Mouse (Mus musculus): ENCODE data around the gene Pogk. TPM values are rescaled to one million over a fixed set of nuclear protein-coding genes. Genes with fewer than 3 reads are reported as not detected.
A peak's percentile ranks its signal among the peaks of the same experiment; 100 is the strongest.

Gene Pogk
- 34.4 and 36.6 TPM in 2 replicates for polyA plus RNA-seq (2015; fragmentation: Nextera tagmentation; extraction: Ambion mirVana)

DNA sequence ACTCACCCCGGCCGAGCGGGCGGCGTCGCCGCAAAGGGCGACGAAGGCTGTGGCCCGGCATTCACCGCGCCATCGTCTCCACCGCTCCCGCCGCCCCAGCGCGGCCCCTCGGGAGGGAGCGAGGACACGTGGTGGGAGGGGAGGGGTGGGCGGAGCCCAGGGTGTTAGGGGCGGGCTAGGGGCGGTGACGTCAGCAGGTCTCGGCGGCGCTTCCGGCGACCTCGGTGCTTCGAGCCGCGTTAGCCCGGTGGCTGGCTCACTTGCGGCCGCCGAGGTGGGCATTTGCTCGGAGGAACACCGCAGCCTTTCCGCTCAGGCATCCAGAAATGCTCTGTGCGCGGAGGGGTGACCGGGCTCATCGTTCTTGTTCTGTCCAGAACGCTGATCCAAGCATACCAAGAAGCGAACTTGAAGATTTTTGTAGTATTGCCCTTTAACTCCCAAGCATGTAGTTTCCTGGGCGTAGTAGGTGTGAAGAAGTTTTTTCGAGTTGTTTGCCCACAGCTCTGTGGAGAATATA lies at the start of gene Pogk:
Gene Pogk (minus strand): TSS at position 163 of the 520 bp plus-strand sequence.
- H3K27me3 ChIP-seq = no peaks in the 10 kb centered on the region
- H3K4me3 ChIP-seq = peak within 1 kb of the TSS; percentile 64
- 5% methylated on average over 49 of the region's 49 CpGs for WGBS
- peaks cover 28% of the 10 kb centered on the region for H3K4me1 ChIP-seq (replicated peaks)
- peak; percentile 97 for ATAC-seq (ENCODE audit: low read depth)
- peak within 1 kb of the TSS; percentile 88 for H3K9ac ChIP-seq
- H3K36me3 ChIP-seq = peaks cover 31% of the 10 kb centered on the region
- peaks cover 3% of the 10 kb centered on the region; the same call in 1 of the 2 replicates for H3K9me3 ChIP-seq
- peak within 1 kb of the TSS; percentile 87 for H3K27ac ChIP-seq (replicated peaks)
- peak within 1 kb of the TSS; percentile 90 for H3K4me2 ChIP-seq

DNA sequence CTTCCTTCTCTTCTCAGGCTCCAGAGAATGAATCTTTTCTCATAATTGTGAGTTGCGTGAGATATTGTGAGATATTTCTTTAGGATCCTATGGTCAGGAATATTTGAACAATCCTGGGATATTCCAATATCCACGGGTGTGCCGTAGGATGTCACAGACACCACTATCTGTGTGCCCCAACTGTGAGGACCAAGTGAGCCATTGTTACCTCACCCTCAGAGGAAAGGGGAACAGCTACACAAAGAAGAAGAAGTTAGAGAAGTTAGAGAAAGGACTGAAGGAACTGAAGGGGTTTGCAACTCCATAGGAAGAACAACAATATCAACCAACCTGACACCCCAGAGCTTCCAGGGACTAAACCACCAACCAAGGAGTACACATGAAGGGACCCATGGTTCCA lies 32.3 kb upstream of the Pogk start:
- Histone ChIP-seq H3K4me2 (no peak overlapping the region), H3K27ac (replicated peaks) (no peak overlapping the region), H3K9ac (no peak overlapping the region), H3K27me3 (no peaks in the 10 kb centered on the region), H3K36me3 (no peaks in the 10 kb centered on the region), H3K4me1 (replicated peaks) (no peaks in the 10 kb centered on the region), H3K4me3 (no peak overlapping the region), H3K9me3 (no peaks in the 10 kb centered on the region)
- no peak for ATAC-seq (ENCODE audit: low read depth)
- 92% methylated on average over 3 of the region's 3 CpGs for WGBS

DNA sequence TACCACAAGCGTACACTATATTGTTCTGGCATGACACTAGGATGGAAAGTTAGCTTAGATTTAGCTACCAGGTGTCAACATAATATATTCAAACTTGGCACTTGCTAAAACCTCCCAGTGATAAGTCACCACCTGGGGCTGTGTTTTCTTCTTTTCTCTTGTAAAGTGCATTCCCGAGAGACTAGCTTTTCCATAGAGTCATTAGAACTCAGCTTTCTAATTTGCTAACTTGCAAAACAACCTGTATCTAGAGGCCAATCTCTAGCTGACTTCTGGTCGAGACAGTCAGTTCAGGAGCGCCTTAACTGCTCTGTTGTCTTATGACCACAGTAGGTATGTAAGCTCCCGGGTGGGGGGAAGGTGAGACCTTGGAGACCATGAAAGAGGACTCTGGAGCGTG lies 29.8 kb upstream of the Pogk start:
- no peaks in the 10 kb centered on the region for H3K27me3 ChIP-seq
- no peak overlapping the region for H3K9ac ChIP-seq
- no peaks in the 10 kb centered on the region for H3K4me1 ChIP-seq (replicated peaks)
- no peak for ATAC-seq (ENCODE audit: low read depth)
- no peak overlapping the region for H3K4me3 ChIP-seq
- no peaks in the 10 kb centered on the region for H3K36me3 ChIP-seq
- no peak overlapping the region for H3K4me2 ChIP-seq
- no peaks in the 10 kb centered on the region for H3K9me3 ChIP-seq
- 72% methylated on average over 6 of the region's 6 CpGs for WGBS
- H3K27ac ChIP-seq (replicated peaks) = no peak overlapping the region

DNA sequence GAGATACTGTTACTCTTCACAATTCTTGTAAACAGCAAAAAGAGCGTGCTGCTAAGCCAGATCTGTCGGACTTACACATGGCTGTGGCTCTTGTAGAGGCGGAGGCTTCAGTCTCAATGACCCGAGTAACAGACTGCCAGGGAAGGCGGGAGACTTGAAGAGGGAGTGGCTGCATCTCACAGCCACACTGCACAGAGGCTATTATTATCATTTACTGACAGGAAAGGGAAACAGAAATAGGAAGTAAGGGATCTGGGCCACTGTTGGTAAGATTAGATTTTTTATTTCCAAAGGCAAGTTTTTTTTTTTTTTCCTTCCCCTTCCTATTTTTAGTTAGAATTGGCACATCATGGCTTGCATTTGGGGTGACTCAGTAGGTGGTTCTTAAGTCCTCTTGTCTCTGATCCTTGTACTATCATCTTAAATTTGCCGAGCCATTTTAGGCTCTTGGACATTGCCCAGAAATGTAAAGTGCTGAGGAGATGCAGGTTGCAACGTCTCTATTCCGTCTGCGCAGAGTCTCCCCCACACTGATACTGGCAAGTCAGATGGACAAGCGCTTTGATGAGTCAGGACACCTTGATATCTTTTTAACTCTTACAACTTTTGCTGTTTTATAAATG lies 20.3 kb upstream of the Pogk start:
- Histone ChIP-seq H3K36me3 (no peaks in the 10 kb centered on the region), H3K4me3 (no peak overlapping the region), H3K4me1 (replicated peaks) (no peaks in the 10 kb centered on the region), H3K27ac (replicated peaks) (no peak overlapping the region), H3K27me3 (no peaks in the 10 kb centered on the region), H3K9ac (no peak overlapping the region), H3K9me3 (no peaks in the 10 kb centered on the region), H3K4me2 (no peak overlapping the region)
- no peak for ATAC-seq (ENCODE audit: low read depth)
- WGBS = 69% methylated on average over 10 of the region's 10 CpGs

DNA sequence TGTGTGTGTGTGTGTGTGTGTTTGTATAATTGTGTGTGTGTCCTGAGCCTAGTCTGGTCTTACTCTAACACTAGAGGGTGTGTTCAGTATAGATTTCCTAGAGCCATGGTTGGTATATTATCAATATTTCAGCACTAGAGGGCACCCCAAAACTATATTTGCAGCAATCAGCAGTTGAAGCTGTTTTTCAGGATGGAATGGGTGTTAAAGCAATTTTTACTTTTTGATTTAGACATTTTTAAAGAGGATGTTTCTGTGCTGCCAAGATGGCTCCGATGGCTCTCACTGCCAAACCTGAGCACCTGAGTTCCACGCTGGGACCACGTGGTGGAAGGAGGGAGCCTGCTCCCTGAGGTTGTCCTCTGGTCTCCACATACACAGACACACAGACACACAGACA lies 19.4 kb upstream of the Pogk start:
- no peak overlapping the region for H3K9ac ChIP-seq
- WGBS = 74% methylated on average over 3 of the region's 3 CpGs
- H3K4me3 ChIP-seq = no peak overlapping the region
- H3K4me1 ChIP-seq (replicated peaks) = no peaks in the 10 kb centered on the region
- H3K4me2 ChIP-seq = no peak overlapping the region
- no peaks in the 10 kb centered on the region for H3K36me3 ChIP-seq
- H3K27ac ChIP-seq (replicated peaks) = no peak overlapping the region
- peak; percentile 59; the same call in 1 of the 2 replicates for ATAC-seq (ENCODE audit: low read depth)
- H3K9me3 ChIP-seq = no peaks in the 10 kb centered on the region
- no peaks in the 10 kb centered on the region for H3K27me3 ChIP-seq

DNA sequence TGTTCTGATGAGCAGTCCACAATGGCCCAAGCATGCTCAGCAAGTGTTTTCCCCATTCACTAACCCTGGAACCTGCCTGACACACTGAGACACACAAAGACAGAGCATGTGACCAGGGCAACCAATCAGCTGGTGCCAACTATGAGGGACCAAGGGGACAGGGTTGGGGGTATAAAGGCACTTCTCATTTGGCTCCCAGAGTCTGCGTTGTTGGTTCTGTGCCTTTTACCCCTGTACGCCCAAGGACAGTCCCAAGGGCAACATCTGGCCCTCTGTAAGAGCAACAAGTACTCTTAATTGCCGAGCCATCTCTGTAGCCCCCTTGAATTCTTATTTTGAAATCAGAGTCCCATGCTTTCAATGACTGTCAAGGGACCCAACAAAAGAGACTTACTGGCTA lies 2.6 kb upstream of the Pogk start:
- Histone ChIP-seq H3K36me3 (peaks cover 10% of the 10 kb centered on the region), H3K4me1 (replicated peaks) (peaks cover 22% of the 10 kb centered on the region), H3K4me2 (no peak overlapping the region), H3K27me3 (no peaks in the 10 kb centered on the region), H3K9me3 (peaks cover 3% of the 10 kb centered on the region; the same call in 1 of the 2 replicates), H3K4me3 (no peak overlapping the region), H3K9ac (no peak overlapping the region), H3K27ac (replicated peaks) (no peak overlapping the region)
- WGBS = 90% methylated on average over 3 of the region's 3 CpGs
- no peak for ATAC-seq (ENCODE audit: low read depth)

DNA sequence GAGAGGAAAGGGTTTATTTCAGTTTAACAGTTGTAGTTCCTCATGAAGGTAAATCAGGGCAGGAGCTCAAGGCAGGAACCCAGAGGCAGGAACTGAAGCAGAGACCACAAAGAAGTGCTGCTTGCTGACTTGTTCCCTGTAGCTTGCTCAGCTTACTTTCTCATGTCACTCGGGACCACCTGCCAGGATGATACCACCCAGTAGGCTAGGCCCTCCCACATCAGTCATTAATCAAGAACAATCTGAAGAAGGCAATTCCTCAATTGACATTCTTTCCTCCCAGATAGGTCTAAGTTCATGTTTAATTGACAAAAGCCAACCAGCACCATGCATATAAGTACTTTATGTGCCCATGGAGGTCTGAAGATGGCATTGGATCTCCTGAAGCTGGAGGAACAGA lies 1.9 kb upstream of the Pogk start:
- peaks cover 28% of the 10 kb centered on the region for H3K4me1 ChIP-seq (replicated peaks)
- H3K9me3 ChIP-seq = peaks cover 3% of the 10 kb centered on the region; the same call in 1 of the 2 replicates
- H3K27ac ChIP-seq (replicated peaks) = no peak overlapping the region
- H3K4me3 ChIP-seq = no peak overlapping the region
- no peak for ATAC-seq (ENCODE audit: low read depth)
- no peak overlapping the region for H3K9ac ChIP-seq
- peaks cover 14% of the 10 kb centered on the region for H3K36me3 ChIP-seq
- no peak overlapping the region for H3K4me2 ChIP-seq
- H3K27me3 ChIP-seq = no peaks in the 10 kb centered on the region
- 96% methylated on average over 1 of the region's 1 CpGs for WGBS

DNA sequence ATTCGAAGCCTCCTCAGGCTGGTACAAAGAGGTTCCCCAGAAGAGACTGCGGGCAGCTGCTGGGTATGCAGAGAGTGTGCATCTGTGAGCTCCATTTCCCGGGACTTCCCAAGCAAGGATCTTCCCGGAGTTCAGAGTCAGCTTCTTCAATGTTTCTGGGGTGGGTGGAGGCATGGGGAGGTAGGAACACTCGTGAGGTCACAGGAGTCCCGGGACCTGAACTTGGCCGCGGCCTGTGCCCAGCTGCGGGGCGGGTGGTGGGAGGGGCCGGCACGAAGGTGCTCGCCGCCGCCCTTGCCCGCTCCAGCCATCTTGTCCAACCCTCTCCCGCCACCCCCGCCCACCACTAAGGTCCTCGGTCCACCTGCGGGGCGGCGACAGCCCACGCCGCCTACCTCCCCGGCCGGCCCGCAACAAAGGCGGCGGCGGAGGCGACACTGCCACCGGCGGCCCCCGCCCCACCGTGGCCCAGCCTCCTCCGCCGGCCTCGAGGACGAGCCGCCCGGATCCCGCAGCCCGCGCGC lies 424 bp downstream of the Pogk start:
- Histone ChIP-seq H3K27me3 (no peaks in the 10 kb centered on the region), H3K4me2 (peak overlapping the region; percentile 90), H3K27ac (replicated peaks) (peak overlapping the region; percentile 87), H3K9ac (peak overlapping the region; percentile 88), H3K4me3 (peak overlapping the region; percentile 64), H3K36me3 (peaks cover 36% of the 10 kb centered on the region), H3K4me1 (replicated peaks) (peaks cover 28% of the 10 kb centered on the region), H3K9me3 (peaks cover 3% of the 10 kb centered on the region; the same call in 1 of the 2 replicates)
- ATAC-seq (ENCODE audit: low read depth) = peak; percentile 80
- WGBS = under 1% methylated on average over 43 of the region's 45 CpGs

DNA sequence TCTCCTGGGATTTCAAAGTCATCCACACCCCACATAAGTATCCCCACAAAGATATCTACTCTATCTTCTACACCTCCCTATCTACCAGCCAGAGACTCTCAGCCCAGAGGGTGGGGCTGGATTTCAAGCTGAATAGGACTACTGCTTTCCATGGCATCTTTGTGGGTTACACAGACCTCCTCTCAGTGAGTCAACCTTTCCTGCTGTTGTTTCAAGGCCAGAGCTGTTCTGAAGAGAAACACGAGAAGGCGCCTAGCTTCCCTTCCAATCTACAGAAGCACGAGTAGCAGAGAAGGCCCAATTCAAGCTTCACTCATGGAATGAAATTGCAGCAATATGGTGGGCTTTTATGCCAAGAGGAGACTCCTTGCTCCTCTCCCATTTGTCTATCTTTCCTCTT lies 5.8 kb downstream of the Pogk start:
- 95% methylated on average over 3 of the region's 3 CpGs for WGBS
- no peaks in the 10 kb centered on the region for H3K27me3 ChIP-seq
- no peaks in the 10 kb centered on the region for H3K9me3 ChIP-seq
- H3K36me3 ChIP-seq = peaks cover 85% of the 10 kb centered on the region
- H3K4me1 ChIP-seq (replicated peaks) = peaks cover 35% of the 10 kb centered on the region
- no peak overlapping the region for H3K4me2 ChIP-seq
- H3K27ac ChIP-seq (replicated peaks) = no peak overlapping the region
- H3K4me3 ChIP-seq = no peak overlapping the region
- no peak for ATAC-seq (ENCODE audit: low read depth)
- H3K9ac ChIP-seq = no peak overlapping the region

DNA sequence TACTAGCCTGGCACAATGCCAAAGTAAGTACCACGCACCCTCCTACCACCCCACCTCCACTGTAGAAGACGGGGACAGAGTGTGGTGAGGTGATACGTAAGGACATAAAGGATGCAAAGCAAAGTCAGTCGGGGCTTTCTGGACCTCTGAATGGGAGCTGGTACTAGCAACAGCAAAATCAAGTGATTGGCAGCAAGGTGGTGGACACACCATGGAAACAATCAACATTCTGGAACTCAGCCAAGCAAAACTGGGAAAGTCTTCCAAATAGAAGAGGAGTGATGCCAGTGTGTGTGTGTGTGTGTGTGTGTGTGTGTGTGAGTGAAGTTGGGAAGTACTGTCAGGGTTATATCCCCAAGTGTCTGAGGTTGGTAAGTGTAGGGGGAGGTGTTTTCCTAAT lies 7.7 kb downstream of the Pogk start:
- ATAC-seq (ENCODE audit: low read depth) = peak; percentile 38; the same call in 1 of the 2 replicates

DNA sequence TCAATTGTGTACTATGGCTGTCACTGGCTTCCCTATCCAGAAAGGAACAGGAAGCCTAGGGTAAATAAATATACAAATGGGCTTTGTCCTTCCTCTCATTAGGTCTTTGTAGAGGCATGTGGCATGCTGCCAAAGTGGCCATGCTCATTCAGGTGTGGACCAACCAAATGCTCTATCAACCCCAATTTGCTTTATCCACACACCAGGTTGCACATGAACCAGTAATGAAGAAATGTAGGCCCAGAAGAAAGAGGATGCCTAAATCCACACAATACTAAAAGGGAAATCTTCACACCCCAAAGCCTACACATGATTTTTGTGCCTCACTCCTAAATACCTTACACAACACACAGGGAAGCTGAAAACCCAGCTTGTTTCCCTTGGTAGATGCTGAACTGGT lies 8.2 kb downstream of the Pogk start:
- H3K27me3 ChIP-seq = no peaks in the 10 kb centered on the region
- no peak overlapping the region for H3K4me3 ChIP-seq
- H3K4me2 ChIP-seq = no peak overlapping the region
- H3K27ac ChIP-seq (replicated peaks) = 0 out of 2 replicates have a peak overlapping the region, but pooled peaks have one; percentile 13
- H3K9ac ChIP-seq = no peak overlapping the region
- ATAC-seq (ENCODE audit: low read depth) = no peak
- H3K36me3 ChIP-seq = peaks cover 94% of the 10 kb centered on the region
- H3K4me1 ChIP-seq (replicated peaks) = peaks cover 14% of the 10 kb centered on the region
- no peaks in the 10 kb centered on the region for H3K9me3 ChIP-seq

More for the DNA sequence above, 7.7 kb downstream of the Pogk start:
- Histone ChIP-seq H3K27ac (replicated peaks) (no peak overlapping the region), H3K27me3 (no peaks in the 10 kb centered on the region), H3K4me3 (no peak overlapping the region), H3K9ac (no peak overlapping the region), H3K4me2 (no peak overlapping the region), H3K9me3 (no peaks in the 10 kb centered on the region), H3K4me1 (replicated peaks) (peaks cover 17% of the 10 kb centered on the region), H3K36me3 (peaks cover 92% of the 10 kb centered on the region)
- 69% methylated on average over 4 of the region's 4 CpGs for WGBS

DNA sequence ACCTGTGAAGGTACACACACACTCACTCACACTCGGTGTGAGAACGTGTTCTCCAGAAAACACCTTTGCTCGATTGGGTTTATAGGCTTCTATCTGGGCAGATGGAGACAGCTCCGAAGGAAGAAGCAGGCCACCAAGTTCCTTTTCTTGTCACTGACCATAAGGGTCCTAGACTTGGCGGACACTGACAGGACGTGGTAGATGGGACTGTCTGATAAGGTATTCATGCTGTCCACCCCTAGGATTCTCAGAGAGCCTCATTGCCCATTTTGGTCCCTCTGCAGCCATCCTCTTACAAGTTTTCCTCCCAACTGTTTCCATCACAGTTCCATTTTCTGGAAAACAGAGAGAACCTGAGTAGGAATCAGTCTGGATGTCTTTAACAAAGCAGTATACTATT lies 13.3 kb downstream of the Pogk start:
- Histone ChIP-seq H3K4me3 (no peak overlapping the region), H3K4me2 (no peak overlapping the region), H3K9me3 (no peaks in the 10 kb centered on the region), H3K27me3 (no peaks in the 10 kb centered on the region), H3K27ac (replicated peaks) (no peak overlapping the region), H3K36me3 (peaks cover 98% of the 10 kb centered on the region), H3K4me1 (replicated peaks) (peaks cover 6% of the 10 kb centered on the region), H3K9ac (no peak overlapping the region)
- WGBS = 94% methylated on average over 6 of the region's 6 CpGs
- ATAC-seq (ENCODE audit: low read depth) = no peak

Measured in neural tube, embryonic 13.5 days (tissue).